ENCODE assay signal across 18 mouse cellular contexts in the genomic region with DNA sequence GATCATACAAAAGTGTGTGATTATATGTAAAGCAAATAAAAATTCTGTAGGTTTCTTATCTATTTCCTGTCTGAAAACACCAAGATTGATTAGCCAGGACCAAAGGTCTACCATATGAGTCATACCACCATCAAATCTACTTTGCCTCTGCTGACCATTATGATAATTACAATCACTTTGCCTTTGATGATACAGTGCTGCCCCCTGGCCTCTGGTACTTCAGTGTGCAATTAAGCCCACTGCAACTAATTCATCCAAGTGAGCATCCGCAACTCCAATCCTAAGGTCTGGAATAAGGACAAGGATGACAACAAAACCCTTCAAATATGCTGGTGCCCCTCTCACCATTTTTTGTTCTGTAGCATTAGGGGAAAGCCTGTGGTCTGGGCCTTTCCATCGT. TPM values are rescaled to one million over a fixed set of nuclear protein-coding genes. Genes with fewer than 3 reads are reported as not detected.
A peak's percentile ranks its signal among the peaks of the same experiment; 100 is the strongest.
DNase-seq lines count a peak whose midpoint lies in the region; ATAC-seq and TF ChIP-seq lines count a peak whose summit lies in the region.
"Had no signal": no experiment of that assay in that cellular context is flagged by ENCODE, and none has a peak within 500 bp of the region (broad histone marks: within the 10 kb centered on the region; RNA-seq: fewer than 3 reads in every experiment).

No protein-coding gene starts in this region.

- no peaks in the 10 kb centered on the region for H3K36me3 ChIP-seq in intestine, postnatal 0 days (ENCODE audit: control insufficient read depth, insufficient read depth)
- no peaks in the 10 kb centered on the region for H3K36me3 ChIP-seq in intestine, embryonic 16.5 days (ENCODE audit: control insufficient read depth, insufficient read depth, low read length)
- no peaks in the 10 kb centered on the region for H3K36me3 ChIP-seq in midbrain, embryonic 14.5 days (ENCODE audit: control insufficient read depth, insufficient read depth, low read length)
- H3K36me3 ChIP-seq in midbrain, embryonic 10.5 days = no peaks in the 10 kb centered on the region
- H3K36me3 ChIP-seq: heart, embryonic 12.5 days; lung, embryonic 15.5 days; stomach, embryonic 15.5 days had no signal

- no peak overlapping the region for H3K4me3 ChIP-seq in intestine, postnatal 0 days (ENCODE audit: low read depth, low read length)
- no peak overlapping the region for H3K4me3 ChIP-seq in intestine, embryonic 16.5 days (ENCODE audit: low read length)
- no peak overlapping the region for H3K4me3 ChIP-seq in midbrain, embryonic 14.5 days (replicated peaks; ENCODE audit: low read depth, low read length)
- no peak overlapping the region for H3K4me3 ChIP-seq in midbrain, embryonic 10.5 days
- H3K4me3 ChIP-seq: heart, embryonic 12.5 days; lung, embryonic 15.5 days; stomach, embryonic 15.5 days had no signal

- TF ChIP-seq CTCF in intestine, postnatal 0 days (IDR thresholded peaks at IDR 0.05; ENCODE audit: low read depth) = peak; percentile 45

- no peaks in the 10 kb centered on the region for H3K27me3 ChIP-seq in intestine, postnatal 0 days (replicated peaks; ENCODE audit: control insufficient read depth, insufficient read depth, low read length)
- no peaks in the 10 kb centered on the region for H3K27me3 ChIP-seq in intestine, embryonic 16.5 days (replicated peaks; ENCODE audit: control insufficient read depth, insufficient read depth, low read length)
- H3K27me3 ChIP-seq in midbrain, embryonic 14.5 days (ENCODE audit: control insufficient read depth, insufficient read depth, low read length) = no peaks in the 10 kb centered on the region
- no peaks in the 10 kb centered on the region for H3K27me3 ChIP-seq in midbrain, embryonic 10.5 days (ENCODE audit: low read depth, poor library complexity, severe bottlenecking)
- H3K27me3 ChIP-seq: heart, embryonic 12.5 days; lung, embryonic 15.5 days; stomach, embryonic 15.5 days had no signal

- WGBS in intestine, postnatal 0 days = 75% methylated on average over 2 of the region's 2 CpGs
- 76% methylated on average over 2 of the region's 2 CpGs for WGBS in intestine, embryonic 16.5 days
- WGBS in midbrain, embryonic 14.5 days = 74% methylated on average over 2 of the region's 2 CpGs
- 83% methylated on average over 2 of the region's 2 CpGs for WGBS in midbrain, embryonic 10.5 days

- H3K9me3 ChIP-seq in intestine, postnatal 0 days (ENCODE audit: control insufficient read depth) = no peaks in the 10 kb centered on the region
- H3K9me3 ChIP-seq in intestine, embryonic 16.5 days (ENCODE audit: control insufficient read depth, low read length) = no peaks in the 10 kb centered on the region
- H3K9me3 ChIP-seq in midbrain, embryonic 14.5 days (ENCODE audit: control insufficient read depth, low read length) = no peaks in the 10 kb centered on the region
- H3K9me3 ChIP-seq in midbrain, embryonic 10.5 days (replicated peaks) = no peaks in the 10 kb centered on the region
- H3K9me3 ChIP-seq: heart, embryonic 12.5 days; lung, embryonic 15.5 days; stomach, embryonic 15.5 days had no signal

- peak; percentile 12 to 13 for DNase-seq in adrenal gland, postnatal 36 days
- DNase-seq in adrenal gland, postnatal 10 days = no peak
- DNase-seq in midbrain, embryonic 14.5 days = peak; percentile 4
- no peak for DNase-seq in midbrain, embryonic 10.5 days (ENCODE audit: low spot score)
- no peak for DNase-seq in cerebellum, adult 11 months
- DNase-seq: cerebellum, adult 9-10 months; gastrocnemius, postnatal 14 days; kidney, postnatal 14 days; liver; right cerebral cortex, adult 18-20 months had no signal

- no peaks in the 10 kb centered on the region for H3K4me1 ChIP-seq in intestine, postnatal 0 days (replicated peaks; ENCODE audit: control insufficient read depth, insufficient read depth, low read length)
- no peaks in the 10 kb centered on the region for H3K4me1 ChIP-seq in intestine, embryonic 16.5 days (ENCODE audit: control insufficient read depth, insufficient read depth, low read length)
- H3K4me1 ChIP-seq in midbrain, embryonic 14.5 days (ENCODE audit: control insufficient read depth, insufficient read depth, low read length) = no peaks in the 10 kb centered on the region
- no peaks in the 10 kb centered on the region for H3K4me1 ChIP-seq in midbrain, embryonic 10.5 days
- H3K4me1 ChIP-seq: heart, embryonic 12.5 days; lung, embryonic 15.5 days; stomach, embryonic 15.5 days had no signal

- H3K9ac ChIP-seq in intestine, postnatal 0 days (ENCODE audit: low read depth, low read length) = no peak overlapping the region
- no peak overlapping the region for H3K9ac ChIP-seq in intestine, embryonic 16.5 days (ENCODE audit: low read depth, low read length)
- H3K9ac ChIP-seq in midbrain, embryonic 14.5 days (replicated peaks; ENCODE audit: low read length) = no peak overlapping the region
- H3K9ac ChIP-seq: heart, embryonic 12.5 days; lung, embryonic 15.5 days; stomach, embryonic 15.5 days had no signal

- no peak for ATAC-seq in intestine, postnatal 0 days
- no peak for ATAC-seq in intestine, embryonic 16.5 days
- ATAC-seq in midbrain, embryonic 14.5 days (ENCODE audit: low FRiP score, low TSS enrichment) = no peak
- ATAC-seq: inflammation-experienced regulatory T-cells, adult 6 months had no signal

- no peak overlapping the region for H3K27ac ChIP-seq in intestine, postnatal 0 days (ENCODE audit: low read depth, low read length)
- H3K27ac ChIP-seq in intestine, embryonic 16.5 days (ENCODE audit: low read length) = no peak overlapping the region
- H3K27ac ChIP-seq in midbrain, embryonic 14.5 days (replicated peaks; ENCODE audit: low read depth, low read length) = no peak overlapping the region
- H3K27ac ChIP-seq in midbrain, embryonic 10.5 days (replicated peaks) = no peak overlapping the region
- H3K27ac ChIP-seq: lung, embryonic 15.5 days; stomach, embryonic 15.5 days had no signal

- H3K4me2 ChIP-seq in intestine, postnatal 0 days (replicated peaks; ENCODE audit: low read depth) = no peak overlapping the region
- no peak overlapping the region for H3K4me2 ChIP-seq in intestine, embryonic 16.5 days (ENCODE audit: low read depth, low read length)
- H3K4me2 ChIP-seq in midbrain, embryonic 14.5 days (ENCODE audit: low read length) = no peak overlapping the region
- H3K4me2 ChIP-seq: heart, embryonic 12.5 days; lung, embryonic 15.5 days; stomach, embryonic 15.5 days had no signal

RNA-seq across cellular contexts. Expression of a gene that starts 40.1 kb away (rescaled TPM):
- under 1 TPM; 0.23 to 0.53 TPM for total RNA-seq in adrenal gland, postnatal 36 days (2021)
- total RNA-seq in adrenal gland, postnatal 10 days (2021) = 1 to 10 TPM in 1 of 2 experiments, under 1 TPM in 1; 0.99 to 1.5 TPM
- polyA plus RNA-seq in intestine, postnatal 0 days (2015; fragmentation: Nextera tagmentation; extraction: Ambion mirVana) = 2.7 and 2.8 TPM in 2 replicates
- 2.7 and 3.0 TPM in 2 replicates for polyA plus RNA-seq in intestine, embryonic 16.5 days (2015; fragmentation: Nextera tagmentation; extraction: Ambion mirVana)
- 9.0 and 9.8 TPM in 2 replicates for polyA plus RNA-seq in midbrain, embryonic 14.5 days (2014; fragmentation: Nextera tagmentation; extraction: Ambion mirVana)
- 20.1 and 21.3 TPM in 2 replicates for polyA plus RNA-seq in midbrain, embryonic 10.5 days (2016; fragmentation: Nextera tagmentation; extraction: Ambion mirVana)
- total RNA-seq: megakaryocyte-erythroid progenitor cell, adult 5-6 weeks; MEL had no signal
- polyA plus RNA-seq: inflammation-experienced regulatory T-cells, adult 6 months had no signal

Comparison
In these comparisons a context has a peak if more than half of its experiments do, and no peak if none do; other contexts are left out.
1. DNase-seq: peak in adrenal gland, postnatal 36 days (2 of 2) and midbrain, embryonic 14.5 days (single experiment); none in adrenal gland, postnatal 10 days (single experiment), midbrain, embryonic 10.5 days (single experiment) and cerebellum, adult 11 months (single experiment).